Mouse (Mus musculus): ENCODE results near the gene Cntnap5a. TPM values are rescaled to one million over a fixed set of nuclear protein-coding genes. Genes with fewer than 3 reads are reported as not detected.
A peak's percentile ranks its signal among the peaks of the same experiment; 100 is the strongest.

Cntnap5a gene
- total RNA-seq (2021), result under 1 TPM; 0.02 to 0.05 TPM
- long read RNA-seq, experiment 1, result 0 reads
- long read RNA-seq, experiment 2, result 0 reads

GRCm38 (mm10) chr1:115684518-115685368 is at the start of gene Cntnap5a:
Cntnap5a (plus strand) TSS chr1:115684756.
- DNase-seq (ENCODE audit: low spot score in 2 of 2), result peak; percentile 42 to 68

- DNase-seq (ENCODE audit: low spot score in 2 of 2), result no peak
Measured at GRCm38 (mm10) chr1:115646921-115647320, 37.6 kb upstream of the Cntnap5a start.

DNA sequence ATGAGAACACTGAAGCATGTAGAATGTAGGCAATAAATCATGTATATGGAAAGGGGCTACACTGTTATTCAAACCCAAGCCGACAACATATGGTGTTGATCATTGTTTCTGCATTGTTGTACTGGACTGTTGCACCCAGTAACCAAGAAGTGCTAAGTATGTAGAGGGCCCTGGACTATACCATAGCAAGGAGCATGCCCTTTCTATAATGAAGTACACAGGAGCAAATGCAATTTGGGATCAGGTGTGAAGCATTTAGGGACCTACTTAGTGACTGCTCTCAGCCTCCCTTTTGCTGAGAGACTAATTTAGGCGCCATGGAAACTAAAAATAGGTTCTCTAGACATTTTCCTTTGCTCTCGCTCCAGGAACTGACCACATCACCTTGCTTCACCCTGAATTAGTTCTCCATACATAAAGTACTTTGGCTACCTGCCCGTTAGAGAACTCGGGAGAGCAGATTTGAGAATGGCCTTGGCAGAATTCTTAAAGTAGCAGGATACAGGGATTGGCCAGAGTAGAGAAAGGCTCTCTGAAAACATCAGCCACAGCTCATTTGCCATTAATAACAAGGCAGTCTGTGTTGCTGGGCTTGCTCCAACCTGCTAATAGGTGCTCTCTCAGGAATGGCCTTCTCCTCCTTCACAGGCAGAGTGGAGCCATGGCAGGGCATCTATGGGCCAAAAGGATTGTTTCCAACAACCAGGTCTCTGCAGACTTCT is 26.1 kb upstream of the Cntnap5a start:
- DNase-seq (ENCODE audit: low spot score in 2 of 2), result no peak

DNA sequence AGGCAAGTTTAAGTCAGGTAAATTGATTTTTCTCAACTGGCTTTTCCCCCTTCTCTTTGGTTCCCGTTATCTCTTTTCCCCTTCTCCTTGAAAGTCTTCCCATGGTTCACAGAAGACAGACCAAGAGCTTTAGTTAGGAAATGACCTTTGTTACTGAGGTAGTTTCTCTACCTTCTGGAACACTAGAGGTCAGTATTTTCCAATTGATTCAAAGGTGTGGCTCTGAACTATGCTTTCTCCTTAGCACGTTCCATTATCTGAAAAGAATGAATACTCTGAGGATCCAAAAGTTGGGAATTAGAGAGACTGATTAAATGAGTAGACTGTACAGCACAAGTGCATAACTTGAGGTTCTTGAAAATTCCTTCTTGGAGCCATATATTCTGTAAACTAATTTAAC is 1.9 kb downstream of the Cntnap5a start:
- DNase-seq (ENCODE audit: low spot score in 2 of 2), result no peak

- no peak for DNase-seq (ENCODE audit: low spot score in 2 of 2)
Measured at GRCm38 (mm10) chr1:115699798-115700197, 15.2 kb downstream of the Cntnap5a start.

- DNase-seq (ENCODE audit: low spot score in 2 of 2), result no peak
Measured at GRCm38 (mm10) chr1:115742556-115742955, 58.0 kb downstream of the Cntnap5a start.

- no peak for DNase-seq (ENCODE audit: low spot score in 2 of 2)
Measured at GRCm38 (mm10) chr1:115745569-115745968, 61.0 kb downstream of the Cntnap5a start.

DNA sequence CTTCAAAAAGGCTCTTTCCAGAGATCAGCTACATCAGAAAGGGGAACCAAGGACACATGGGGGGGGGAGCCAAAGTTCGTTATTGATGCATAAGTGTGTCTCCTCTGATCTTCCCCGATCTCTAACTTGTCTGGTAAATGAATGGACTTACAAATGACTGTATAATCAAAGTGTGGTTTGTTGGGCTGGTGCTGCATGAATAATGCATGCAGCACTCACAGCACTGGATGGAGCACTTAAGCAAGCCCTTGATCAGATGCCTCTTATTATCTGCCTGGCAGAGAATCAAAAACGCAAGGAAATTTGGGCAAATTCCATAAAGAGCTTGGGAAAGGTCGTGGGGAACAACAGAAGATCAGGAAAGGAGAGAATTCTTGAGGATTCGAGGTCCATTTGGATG is 100.2 kb downstream of the Cntnap5a start:
- DNase-seq (ENCODE audit: low spot score in 2 of 2), result no peak

DNA sequence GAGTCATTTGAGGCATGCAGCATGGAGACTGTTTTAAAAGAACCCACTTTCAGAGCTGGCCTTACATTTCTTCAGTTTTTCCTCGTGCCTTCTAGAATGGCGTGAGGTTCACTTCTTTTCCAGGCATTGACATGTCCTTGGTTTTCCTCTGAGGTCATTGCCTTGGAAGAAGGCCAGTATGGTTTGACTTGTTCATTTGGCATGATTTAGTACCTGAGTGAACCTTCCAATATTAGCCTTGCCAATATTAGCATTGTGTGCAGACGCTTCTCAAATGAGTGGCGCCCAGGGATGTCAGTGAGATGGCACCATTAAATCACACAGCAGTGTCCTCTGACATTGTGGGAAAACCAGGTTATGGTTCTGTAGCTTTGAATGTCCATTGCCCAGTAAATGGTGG is 158.0 kb downstream of the Cntnap5a start:
- DNase-seq (ENCODE audit: low spot score in 2 of 2), result no peak

- no peak for DNase-seq (ENCODE audit: low spot score in 2 of 2)
Measured at GRCm38 (mm10) chr1:115847605-115848004, 163.0 kb downstream of the Cntnap5a start.

DNA sequence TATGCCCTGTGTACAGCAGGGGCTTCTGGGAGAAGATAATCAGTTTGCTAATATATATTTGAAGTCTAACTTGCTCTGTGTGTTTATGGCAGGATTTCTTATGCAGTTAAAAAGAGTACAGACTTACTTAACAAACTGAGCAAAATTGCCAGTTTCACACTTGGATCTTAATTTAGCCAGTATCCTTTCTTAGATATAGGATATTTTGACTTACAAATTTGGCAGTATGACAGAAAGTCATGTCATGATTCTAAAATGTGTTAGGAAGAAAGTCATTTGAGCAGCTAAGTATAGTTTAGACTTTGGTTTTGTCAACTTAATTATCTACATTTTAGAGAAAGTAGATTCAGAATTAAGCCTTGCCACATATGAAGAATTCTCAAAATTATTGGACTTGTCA is 167.7 kb downstream of the Cntnap5a start:
- no peak for DNase-seq (ENCODE audit: low spot score in 2 of 2)

DNA sequence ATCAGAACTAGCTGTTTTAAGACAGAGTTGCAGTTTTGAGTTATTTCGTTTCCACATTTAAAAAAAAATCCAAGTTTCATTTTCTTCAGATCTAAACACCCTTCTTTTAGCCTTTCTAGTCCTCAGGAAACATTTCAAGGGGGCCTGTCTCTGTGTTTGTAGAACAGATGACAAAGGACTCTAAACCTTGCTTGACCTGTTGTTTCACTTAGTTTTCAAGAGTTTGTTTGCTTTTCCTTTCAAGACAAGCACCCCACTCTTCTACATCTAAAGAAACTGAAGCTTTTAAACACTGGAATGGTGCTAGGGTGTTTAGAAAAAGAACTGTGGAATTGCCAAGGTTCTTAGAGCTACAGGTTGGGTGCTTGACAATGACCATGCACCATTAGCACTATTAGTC is 233.8 kb downstream of the Cntnap5a start:
- DNase-seq (ENCODE audit: low spot score in 2 of 2), result no peak

DNA sequence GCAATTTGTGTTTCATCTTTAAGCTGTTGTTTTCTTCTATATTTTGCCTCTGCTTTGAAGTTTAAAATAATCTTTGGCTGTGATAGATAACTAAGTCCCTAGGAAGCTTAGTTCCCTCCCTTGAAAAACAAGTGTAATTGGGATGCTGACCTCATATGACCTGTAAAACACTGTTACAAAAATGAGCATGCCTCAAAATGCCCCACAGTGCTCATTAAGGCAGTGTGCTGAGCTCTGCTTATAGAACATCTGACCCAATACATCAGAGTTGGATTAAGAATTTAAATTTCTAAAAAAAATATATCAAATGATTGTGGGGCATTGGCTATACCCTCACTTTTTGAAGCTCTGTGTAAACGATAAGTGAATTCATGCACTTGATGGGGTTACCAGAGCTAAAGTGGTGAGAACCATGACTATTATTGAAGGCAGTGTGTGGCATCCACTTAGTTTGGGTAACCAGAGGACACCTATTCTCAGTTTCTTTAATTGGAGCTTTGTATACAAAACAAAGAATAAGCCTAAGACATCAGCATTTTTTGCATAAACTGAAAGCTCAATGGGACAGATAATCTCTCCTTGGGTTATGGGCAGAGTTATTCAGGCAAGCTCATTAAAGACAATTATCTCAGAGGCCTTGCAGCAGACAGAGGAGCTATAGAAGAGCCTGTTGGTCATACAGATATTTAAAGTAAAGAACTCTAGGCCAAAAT is 241.6 kb downstream of the Cntnap5a start:
- DNase-seq (ENCODE audit: low spot score in 2 of 2), result no peak

DNA sequence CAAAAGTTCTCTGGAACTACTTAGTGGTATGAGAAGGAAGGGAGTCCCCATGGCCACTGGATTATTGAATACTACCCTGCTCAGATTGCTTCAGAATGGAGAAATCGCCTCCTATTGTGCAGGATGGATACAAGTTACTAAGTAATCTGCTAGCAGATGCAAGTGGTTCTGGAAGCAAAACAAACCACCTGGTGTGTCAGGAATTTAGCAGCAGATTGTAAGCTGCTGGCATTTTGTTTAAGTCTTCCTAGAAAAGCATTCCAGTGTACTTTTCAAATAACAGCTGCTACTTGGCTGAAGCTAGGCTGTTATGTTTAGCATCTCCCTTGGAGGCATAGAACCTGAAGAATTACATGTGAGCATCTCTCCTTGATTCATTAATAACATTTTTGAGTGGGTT is 247.5 kb downstream of the Cntnap5a start:
- no peak for DNase-seq (ENCODE audit: low spot score in 2 of 2)

- DNase-seq (ENCODE audit: low spot score in 2 of 2), result no peak
Measured at GRCm38 (mm10) chr1:115945892-115946291, 261.3 kb downstream of the Cntnap5a start.

DNA sequence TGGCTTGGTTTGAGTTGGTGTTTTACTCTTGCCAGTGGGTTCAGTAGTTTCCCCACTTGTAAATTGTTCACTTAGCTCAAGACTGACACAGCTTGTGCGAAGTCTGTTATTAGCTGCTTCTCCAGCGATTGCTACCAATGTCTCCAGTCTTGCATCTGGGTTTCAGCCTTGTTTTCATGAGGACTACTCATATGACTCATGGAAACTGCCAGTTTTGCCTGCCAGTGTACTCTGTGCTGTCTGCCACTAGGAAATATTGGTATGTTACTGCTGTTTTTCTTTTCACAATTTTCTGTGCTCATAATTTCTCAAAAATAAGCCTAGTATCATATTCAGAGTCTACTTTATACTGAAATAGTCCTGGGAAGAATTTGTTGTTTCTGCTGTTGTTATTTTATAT is 272.0 kb downstream of the Cntnap5a start:
- DNase-seq (ENCODE audit: low spot score in 2 of 2), result no peak

GRCm38 (mm10) chr1:115964993-115965575 is 280.5 kb downstream of the Cntnap5a start:
- peak in 1 of 2 experiments; percentile 12 for DNase-seq (ENCODE audit: low spot score in 2 of 2)

DNA sequence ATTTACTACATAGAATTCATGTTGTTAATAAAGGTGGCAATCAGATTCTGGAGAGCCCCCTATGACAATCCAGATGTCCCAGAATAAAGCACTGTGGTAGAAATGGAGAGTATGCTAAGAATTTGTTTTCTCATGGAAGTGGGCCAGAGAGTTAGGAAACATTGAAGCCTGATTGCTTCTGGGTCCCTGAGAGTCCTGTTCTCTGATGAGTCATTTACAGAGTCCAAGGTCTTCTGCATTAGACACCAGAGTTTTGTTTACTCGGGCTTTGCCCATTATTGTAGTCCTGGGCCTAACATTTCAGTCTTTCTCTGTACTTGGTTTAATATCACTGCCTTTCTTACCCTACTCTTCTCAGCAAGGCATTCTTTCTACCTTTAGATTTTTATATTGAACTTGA is 305.6 kb downstream of the Cntnap5a start:
- DNase-seq (ENCODE audit: low spot score in 2 of 2), result no peak

DNA sequence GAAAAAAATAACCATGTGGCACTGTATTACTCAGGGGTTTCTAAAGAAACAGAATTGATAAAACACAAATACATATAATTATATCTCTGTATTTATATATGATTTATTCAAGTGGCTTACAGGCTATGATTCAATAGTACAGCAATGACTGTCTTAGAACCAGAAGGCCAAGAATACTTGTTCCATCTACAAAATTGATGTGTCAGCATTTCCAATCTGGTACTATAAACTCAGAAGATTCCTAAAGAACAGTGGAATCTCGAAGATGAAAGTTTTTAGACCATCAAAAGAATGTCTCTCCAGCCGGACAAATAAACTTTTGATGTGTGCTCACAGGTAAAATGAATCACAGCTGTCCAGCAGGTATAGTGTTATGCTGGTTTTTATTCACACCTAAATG is 331.2 kb downstream of the Cntnap5a start:
- DNase-seq (ENCODE audit: low spot score in 2 of 2), result no peak

GRCm38 (mm10) chr1:116029653-116030052 is 345.1 kb downstream of the Cntnap5a start:
- no peak for DNase-seq (ENCODE audit: low spot score in 2 of 2)

GRCm38 (mm10) chr1:116035897-116036296 is 351.3 kb downstream of the Cntnap5a start:
- DNase-seq (ENCODE audit: low spot score in 2 of 2), result no peak

Measured in gastrocnemius, postnatal 4 days (tissue).